Mouse (Mus musculus) testis, postnatal 10 days (tissue): ENCODE data around the gene Ppp2r5e.
A peak's percentile ranks its signal among the peaks of the same experiment; 100 is the strongest.
"Not testable (repeated sequence)": the region's sequence is repeated elsewhere in the genome, so short reads cannot be mapped to it uniquely, and the experiment has no call there.

Experiments
- DNase-seq: peaks from one replicate; pipeline ENCODE4 v3.0.0; 2021; ENCODE audit warnings: low spot score

The Ppp2r5e gene

GRCm38 (mm10) chr12:75492148-75492547 is 103.9 kb downstream of the Ppp2r5e start:
- DNase-seq, result not testable (repeated sequence)

- no peak for DNase-seq
Observed at GRCm38 (mm10) chr12:75487500-75487899, 108.5 kb downstream of the Ppp2r5e start.

- DNase-seq, result no peak
Observed at GRCm38 (mm10) chr12:75486568-75487286, 109.3 kb downstream of the Ppp2r5e start.

- no peak for DNase-seq
Observed at GRCm38 (mm10) chr12:75482781-75483180, 113.3 kb downstream of the Ppp2r5e start.

GRCm38 (mm10) chr12:75482015-75482414 is 114.0 kb downstream of the Ppp2r5e start:
- no peak for DNase-seq

- DNase-seq, result no peak
Observed at GRCm38 (mm10) chr12:75480031-75480430, 116.0 kb downstream of the Ppp2r5e start.

GRCm38 (mm10) chr12:75479375-75479898 is 116.6 kb downstream of the Ppp2r5e start:
- DNase-seq, result no peak

- no peak for DNase-seq
Observed at GRCm38 (mm10) chr12:75478596-75478995, 117.4 kb downstream of the Ppp2r5e start.

GRCm38 (mm10) chr12:75478117-75478516 is 117.9 kb downstream of the Ppp2r5e start:
- no peak for DNase-seq

- DNase-seq, result no peak
Observed at GRCm38 (mm10) chr12:75473021-75473420, 123.0 kb downstream of the Ppp2r5e start.

GRCm38 (mm10) chr12:75472107-75472506 is 123.9 kb downstream of the Ppp2r5e start:
- DNase-seq, result no peak

GRCm38 (mm10) chr12:75467814-75468213 is 128.2 kb downstream of the Ppp2r5e start:
- DNase-seq, result no peak

- DNase-seq, result no peak
Observed at GRCm38 (mm10) chr12:75467127-75467526, 128.9 kb downstream of the Ppp2r5e start.

- no peak for DNase-seq
Observed at GRCm38 (mm10) chr12:75466206-75466605, 129.8 kb downstream of the Ppp2r5e start.

- DNase-seq, result peak; percentile 56
Observed at GRCm38 (mm10) chr12:75464016-75464769, 131.9 kb downstream of the Ppp2r5e start.

- no peak for DNase-seq
Observed at GRCm38 (mm10) chr12:75460561-75460960, 135.5 kb downstream of the Ppp2r5e start.

- no peak for DNase-seq
Observed at GRCm38 (mm10) chr12:75459656-75460055, 136.4 kb downstream of the Ppp2r5e start.

GRCm38 (mm10) chr12:75453441-75453840 is 142.6 kb downstream of the Ppp2r5e start:
- DNase-seq, result no peak

- no peak for DNase-seq
Observed at GRCm38 (mm10) chr12:75453027-75453426, 143.0 kb downstream of the Ppp2r5e start.

- DNase-seq, result no peak
Observed at GRCm38 (mm10) chr12:75450592-75450991, 145.5 kb downstream of the Ppp2r5e start.

- no peak for DNase-seq
Observed at GRCm38 (mm10) chr12:75450011-75450410, 146.0 kb downstream of the Ppp2r5e start.

- no peak for DNase-seq
Observed at GRCm38 (mm10) chr12:75449475-75449966, 146.5 kb downstream of the Ppp2r5e start.

GRCm38 (mm10) chr12:75448921-75449320 is 147.1 kb downstream of the Ppp2r5e start:
- peak; percentile 50 for DNase-seq
